Mouse (Mus musculus) bone marrow, adult 2 months (tissue): ENCODE measurements around the gene Arpc4. TPM values are rescaled to one million over a fixed set of nuclear protein-coding genes. Genes with fewer than 3 reads are reported as not detected.

Experiments
- H3K27ac ChIP-seq: fragments of 200-500 bp; 2 replicates; pipeline ENCODE4 v1.5.1; 2012; ENCODE audit warnings: low read depth, mild to moderate bottlenecking, control low read depth, inconsistent platforms, low read length; ENCODE audit not compliant: control insufficient read depth, poor library complexity, insufficient read depth
- H3K4me1 ChIP-seq: fragments of 200-500 bp; 2 replicates; pipeline ENCODE4 v1.6.1; 2011; ENCODE audit warnings: low read length; ENCODE audit not compliant: control insufficient read depth, insufficient read depth
- H3K4me3 ChIP-seq: fragments of 200-500 bp; replicated peaks from 2 replicates; pipeline ENCODE3; 2011; ENCODE audit warnings: mild to moderate bottlenecking, low read depth, low read length, control low read depth; ENCODE audit not compliant: control insufficient read depth
- CTCF ChIP-seq: fragments of 200-500 bp; IDR thresholded peaks from 2 replicates; pipeline ENCODE4 v1.5.1; 2011; ENCODE audit warnings: low read length, control low read depth; ENCODE audit not compliant: control insufficient read depth, insufficient read depth
- POLR2A ChIP-seq: fragments of 200-500 bp; IDR thresholded peaks from 2 replicates; pipeline ENCODE4 v1.6.1; 2011; ENCODE audit warnings: low read depth, mild to moderate bottlenecking, control low read depth, low read length, borderline replicate concordance; ENCODE audit not compliant: control insufficient read depth
- WGBS: fragments of 180-500 bp; shearing (Covaris S2); methylation state at CpG from one replicate; pipeline ENCODE4 v1.1.7; 2018; 5-methylcytosine and 5-hydroxymethylcytosine counted together
- polyA plus RNA-seq: library from polyadenylated mRNA; stranded (reverse); fragments of >200 nt; gene quantifications from 2 replicates; pipeline ENCODE4 v1.2.4, GENCODE M21; 2011; ENCODE audit warnings: low replicate concordance; ENCODE audit not compliant: missing spikeins, insufficient read depth, insufficient read length

Gene Arpc4
- polyA plus RNA-seq, 1 experiment = 195 TPM

DNA sequence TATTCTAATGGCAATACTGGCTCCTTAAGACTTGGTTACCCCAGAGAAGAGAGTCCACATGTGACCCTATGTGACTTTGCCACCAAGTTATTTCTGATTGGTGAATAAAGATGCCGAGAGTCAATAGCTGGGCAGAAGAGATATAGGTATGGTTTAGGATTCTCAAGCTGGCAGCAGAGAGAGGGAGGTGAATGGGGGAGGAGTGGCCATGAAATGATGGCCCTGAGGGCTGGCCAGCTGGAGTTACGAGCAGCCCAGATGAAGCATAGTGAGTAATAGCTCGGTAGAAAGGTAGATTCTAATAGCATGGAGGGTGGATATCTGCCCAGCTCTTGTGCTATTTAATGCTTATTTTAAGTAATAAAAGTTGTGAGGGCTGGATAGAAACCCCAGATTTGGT, 25.1 kb upstream of the Arpc4 start:
- TF ChIP-seq CTCF (no peak), POLR2A (no peak)

DNA sequence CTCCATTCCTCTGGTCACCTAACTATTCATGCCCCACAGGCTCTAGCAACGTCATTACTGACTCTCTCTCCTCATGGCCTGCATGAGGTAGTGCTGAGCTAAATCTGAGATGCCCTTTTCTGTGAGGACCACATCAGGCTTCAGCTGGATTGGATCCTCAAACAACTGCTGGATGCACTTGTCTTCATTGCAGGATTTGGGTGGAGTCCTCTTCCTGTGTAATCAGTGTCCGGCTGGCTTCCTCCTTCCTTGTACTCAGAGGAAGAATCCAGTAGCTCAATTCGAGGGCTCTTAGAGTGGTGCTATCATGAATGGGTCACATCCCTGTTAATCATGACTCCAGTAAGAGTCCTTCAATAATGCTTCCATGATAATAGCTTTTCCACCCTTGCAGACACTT, 24.2 kb upstream of the Arpc4 start:
- TF ChIP-seq CTCF (no peak), POLR2A (no peak)
- Histone ChIP-seq H3K4me3 (no peak overlapping the region), H3K27ac (no peak overlapping the region), H3K4me1 (no peaks in the 10 kb centered on the region; the same call in 1 of the 2 replicates)
- 58% methylated on average over 3 of the region's 3 CpGs for WGBS

More for the DNA sequence above, 25.1 kb upstream of the Arpc4 start:
- no peak overlapping the region for H3K27ac ChIP-seq
- H3K4me3 ChIP-seq = no peak overlapping the region
- 76% methylated on average over 3 of the region's 3 CpGs for WGBS
- H3K4me1 ChIP-seq = no peaks in the 10 kb centered on the region; the same call in 1 of the 2 replicates

DNA sequence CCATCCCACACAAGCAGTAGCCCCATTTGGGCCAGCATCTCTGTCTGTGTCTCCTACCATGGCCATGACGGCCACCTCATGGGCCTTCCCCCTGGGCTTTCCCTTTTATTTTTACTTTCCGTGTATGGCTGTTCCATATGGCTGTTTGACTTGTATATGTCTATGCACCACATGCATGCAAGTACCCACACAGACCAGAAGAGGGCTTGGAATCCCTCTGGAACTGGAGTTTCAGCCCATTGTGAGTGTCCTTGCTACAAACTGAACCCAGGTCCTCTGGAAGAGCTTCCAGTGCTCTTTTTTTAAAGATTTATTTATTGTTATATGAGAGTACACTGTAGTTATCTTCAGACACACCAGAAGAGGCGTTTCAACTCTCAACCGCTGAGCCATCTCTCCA, 16.4 kb upstream of the Arpc4 start:
- H3K27ac ChIP-seq = no peak overlapping the region
- TF ChIP-seq POLR2A (no peak), CTCF (no peak)
- no peak overlapping the region for H3K4me3 ChIP-seq
- no peaks in the 10 kb centered on the region for H3K4me1 ChIP-seq
- WGBS = 75% methylated on average over 4 of the region's 4 CpGs

DNA sequence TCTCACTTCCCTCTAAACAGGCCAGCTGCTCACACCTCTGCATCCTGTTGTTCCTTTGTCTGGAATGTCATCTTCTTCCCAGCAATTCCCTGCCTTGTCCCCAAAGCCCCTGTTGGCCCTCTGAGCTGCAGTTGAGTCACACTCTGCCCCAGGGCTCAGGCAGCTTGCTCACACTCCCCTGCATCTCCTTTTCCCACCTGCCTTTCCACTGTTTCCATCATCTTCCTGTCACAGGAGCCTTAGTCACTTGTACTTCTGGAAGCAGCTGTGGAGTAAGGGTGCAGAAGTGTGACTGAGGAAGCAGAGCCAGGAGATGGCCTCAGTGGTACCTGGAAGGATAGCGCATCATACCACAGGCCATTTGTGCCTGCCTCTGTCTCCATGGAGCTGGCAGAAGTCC, 15.7 kb upstream of the Arpc4 start:
- Histone ChIP-seq H3K4me3 (no peak overlapping the region), H3K27ac (no peak overlapping the region), H3K4me1 (no peaks in the 10 kb centered on the region)
- 92% methylated on average over 1 of the region's 1 CpGs for WGBS
- TF ChIP-seq POLR2A = no peak
- no peak for TF ChIP-seq CTCF

DNA sequence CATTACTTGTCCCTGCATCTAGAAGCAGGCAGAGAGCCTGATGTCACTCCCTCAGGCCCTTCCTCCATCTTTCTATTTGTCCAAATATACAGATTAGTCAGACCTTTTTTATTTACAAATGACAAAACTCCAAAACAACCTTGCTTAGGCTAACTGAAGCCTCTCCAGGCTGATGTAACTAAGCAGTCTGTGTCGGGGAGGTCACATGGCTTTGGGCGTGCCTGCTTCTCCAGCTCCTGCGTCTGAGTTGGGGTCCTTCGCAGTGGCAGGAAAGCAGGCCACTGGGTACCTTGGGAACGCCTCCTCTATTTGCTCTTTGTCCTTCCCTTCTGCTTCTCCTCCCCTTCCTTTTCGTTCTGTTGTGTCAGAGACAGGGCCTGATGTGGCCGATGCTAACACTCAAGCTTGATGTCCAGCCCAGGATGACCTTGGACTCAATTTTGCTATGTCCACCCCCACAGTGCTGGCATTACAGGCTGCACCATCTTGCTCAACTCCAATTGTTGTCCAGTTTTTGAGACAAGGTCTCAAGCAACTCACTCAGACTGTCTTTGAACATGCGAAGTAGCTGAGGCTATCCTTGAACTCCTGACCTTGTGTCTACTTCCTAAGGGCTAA, 13.3 kb upstream of the Arpc4 start:
- no peak overlapping the region for H3K27ac ChIP-seq
- H3K4me1 ChIP-seq = no peaks in the 10 kb centered on the region
- TF ChIP-seq POLR2A = no peak
- TF ChIP-seq CTCF = no peak
- 84% methylated on average over 8 of the region's 8 CpGs for WGBS
- H3K4me3 ChIP-seq = no peak overlapping the region

GRCm38 (mm10) chr6:113366639-113367038, 11.3 kb upstream of the Arpc4 start:
- TF ChIP-seq POLR2A (no peak), CTCF (no peak)
- Histone ChIP-seq H3K4me1 (no peaks in the 10 kb centered on the region), H3K27ac (no peak overlapping the region), H3K4me3 (no peak overlapping the region)
- WGBS = 90% methylated on average over 6 of the region's 6 CpGs

- 91% methylated on average over 1 of the region's 1 CpGs for WGBS
- no peak overlapping the region for H3K4me3 ChIP-seq
- H3K4me1 ChIP-seq = no peaks in the 10 kb centered on the region
- H3K27ac ChIP-seq = no peak overlapping the region
- TF ChIP-seq POLR2A (no peak), CTCF (no peak)
These were observed 10.3 kb upstream of the Arpc4 start for GRCm38 (mm10) chr6:113367574-113367973.

- Histone ChIP-seq H3K27ac (no peak overlapping the region), H3K4me3 (no peak overlapping the region), H3K4me1 (no peaks in the 10 kb centered on the region)
- no peak for TF ChIP-seq POLR2A
- no peak for TF ChIP-seq CTCF
- 91% methylated on average over 7 of the region's 7 CpGs for WGBS
These were observed 9.8 kb upstream of the Arpc4 start for GRCm38 (mm10) chr6:113368124-113368523.

DNA sequence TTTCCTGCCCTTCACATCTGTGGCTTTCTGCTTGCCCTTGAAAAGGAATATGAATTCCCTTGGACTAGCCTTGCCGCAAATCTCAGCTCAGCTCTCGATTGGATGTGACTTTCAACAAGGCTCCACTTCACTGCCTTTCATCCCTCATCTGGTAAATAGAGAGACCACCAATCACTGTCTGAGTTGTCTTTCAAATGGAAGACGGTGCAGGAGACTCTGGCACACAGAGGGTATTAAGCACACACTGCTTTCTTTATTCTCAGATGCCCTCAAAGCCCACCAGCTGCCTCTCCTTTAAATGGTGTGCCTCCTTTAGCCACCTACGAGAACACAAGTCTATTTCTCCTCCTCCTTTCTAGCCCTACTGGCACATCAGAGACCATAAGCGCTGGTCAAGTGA, 9.3 kb upstream of the Arpc4 start:
- no peak overlapping the region for H3K4me3 ChIP-seq
- no peak for TF ChIP-seq CTCF
- no peak for TF ChIP-seq POLR2A
- H3K4me1 ChIP-seq = no peaks in the 10 kb centered on the region
- H3K27ac ChIP-seq = no peak overlapping the region
- WGBS = 89% methylated on average over 5 of the region's 5 CpGs
